Mouse (Mus musculus) left cerebral cortex, adult 2 months (tissue): ENCODE measurements around the gene Fmo3. TPM values are rescaled to one million over a fixed set of nuclear protein-coding genes. Genes with fewer than 3 reads are reported as not detected.

ENCODE experiments used
- DNase-seq, 2 experiments: peaks; one replicate each; pipeline ENCODE4 v3.0.0; 2021 to 2022; ENCODE audit warnings: low spot score in 2 of 2, mixed read lengths in 1 of 2; ENCODE audit errors: extremely low spot score in 1 of 2
- H3K27ac ChIP-seq: fragments of 200-600 bp; 2 replicates; pipeline ENCODE4 v1.8.1; 2022
- H3K4me3 ChIP-seq: fragments of 200-600 bp; 2 replicates; pipeline ENCODE4 v1.8.1; 2022
- CTCF ChIP-seq: fragments of 200-600 bp; IDR thresholded peaks from 2 replicates; pipeline ENCODE4 v1.8.1; 2022; ENCODE audit warnings: antibody characterized with exemption, mild to moderate bottlenecking, moderate library complexity
- intact Hi-C: fragments of 180-260 bp; cut with DNase I; formaldehyde crosslinking; loops from one replicate; pipeline ENCODE4 v1.15.1; 2025
- long read RNA-seq, 2 experiments: library from polyadenylated mRNA; stranded (forward); transcript quantifications; one replicate each; pipeline ENCODE4 v2.0.0; 2021; ENCODE audit warnings: borderline mapping rate in 2 of 2
- total RNA-seq, 2 experiments: library from RNA; stranded (reverse); gene quantifications; 2 replicates each; pipeline ENCODE4 v1.2.3; 2021

Gene Fmo3
- total RNA-seq, result not detected
- long read RNA-seq, experiment 1, result 0 reads
- long read RNA-seq, experiment 2, result 0 reads

DNA sequence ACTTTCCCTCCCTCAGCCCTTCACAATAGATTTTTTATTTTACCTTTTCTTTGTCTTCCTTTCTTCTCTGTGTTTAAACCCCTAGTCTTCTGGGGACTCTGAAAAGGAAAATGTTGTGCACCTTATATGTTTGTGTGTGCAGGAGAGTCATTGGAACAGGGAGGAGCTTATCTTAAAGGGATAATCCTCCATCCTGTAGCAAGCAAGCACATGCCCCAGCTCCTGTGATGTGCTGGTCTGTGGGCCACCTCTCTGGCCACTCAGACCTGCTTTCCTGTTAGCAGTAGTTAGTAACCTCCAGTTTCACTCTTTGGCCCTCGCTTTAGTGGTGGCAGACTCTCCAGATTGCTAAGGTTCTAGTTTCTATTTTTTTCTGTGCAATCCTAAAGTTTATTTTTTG, at the start of gene Fmo3:
Fmo3 (minus strand) TSS at position 101 of the 400 bp plus-strand sequence.
- no peak within 1 kb of the TSS for H3K27ac ChIP-seq
- DNase-seq, result no peak
- intact Hi-C loops, result no loop called here

GRCm38 (mm10) chr1:163023075-163023474, 38.7 kb upstream of the Fmo3 start:
- no peak overlapping the region for H3K4me3 ChIP-seq
- no peak overlapping the region for H3K27ac ChIP-seq
- intact Hi-C loops, result no loop called here
- no peak for TF ChIP-seq CTCF
- DNase-seq, result no peak

More for the DNA sequence above, at the start of gene Fmo3:
- TF ChIP-seq CTCF, result no peak
- H3K4me3 ChIP-seq, result no peak within 1 kb of the TSS

DNA sequence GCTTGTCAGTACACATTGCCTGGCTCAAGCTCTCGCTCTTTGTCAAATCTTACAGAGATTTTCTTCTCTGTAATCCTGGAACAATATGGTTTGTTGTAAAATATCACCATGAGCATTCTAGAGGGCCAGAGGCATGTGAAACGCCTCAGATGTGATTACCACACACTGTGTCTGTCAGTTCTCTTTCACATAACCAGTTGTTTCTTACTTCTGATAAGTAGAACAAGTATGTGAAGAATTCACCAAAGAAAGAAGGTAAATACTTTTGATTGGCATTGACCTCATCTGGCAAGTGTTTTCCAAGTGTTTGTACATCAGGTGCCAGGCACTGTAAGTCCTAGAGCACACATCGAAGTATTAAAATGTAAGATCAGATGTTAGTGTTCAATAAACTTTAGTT, 24.9 kb upstream of the Fmo3 start:
- Histone ChIP-seq H3K4me3 (no peak overlapping the region), H3K27ac (no peak overlapping the region)
- no peak for TF ChIP-seq CTCF
- intact Hi-C loops, result no loop called here
- DNase-seq, result no peak

- no peak for DNase-seq
- H3K27ac ChIP-seq, result no peak overlapping the region
- intact Hi-C loops, result no loop called here
- no peak for TF ChIP-seq CTCF
- no peak overlapping the region for H3K4me3 ChIP-seq
Observed at GRCm38 (mm10) chr1:163003496-163003895, 19.2 kb upstream of the Fmo3 start.

DNA sequence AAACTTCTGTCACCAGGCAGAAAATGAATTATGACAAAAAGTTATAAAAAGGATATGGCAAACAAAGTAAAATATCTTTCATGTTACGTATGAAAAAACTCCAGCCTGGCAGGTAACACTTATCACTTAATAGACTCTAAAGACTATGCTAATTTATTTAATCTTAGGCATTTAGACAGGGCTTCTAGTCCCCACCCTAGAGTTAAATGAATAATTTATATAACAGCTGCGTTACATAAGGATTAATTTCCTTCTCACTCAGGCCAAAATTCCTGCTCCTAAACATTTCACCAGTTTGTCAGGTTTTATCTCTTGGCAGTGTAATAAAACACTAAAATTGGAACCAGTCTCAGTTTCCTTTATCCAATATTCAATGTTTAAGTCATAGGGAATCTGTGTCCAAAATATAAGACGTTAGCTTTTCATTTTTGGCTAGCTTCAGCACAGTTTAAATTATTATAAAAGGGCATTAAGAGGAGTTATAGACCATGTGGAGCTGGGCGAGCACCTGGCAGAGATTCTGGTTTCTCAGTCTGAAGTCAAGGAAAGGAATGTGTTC, 17.0 kb upstream of the Fmo3 start:
- Histone ChIP-seq H3K27ac (no peak overlapping the region), H3K4me3 (no peak overlapping the region)
- DNase-seq, result no peak
- intact Hi-C loops, result no loop called here
- TF ChIP-seq CTCF, result no peak

DNA sequence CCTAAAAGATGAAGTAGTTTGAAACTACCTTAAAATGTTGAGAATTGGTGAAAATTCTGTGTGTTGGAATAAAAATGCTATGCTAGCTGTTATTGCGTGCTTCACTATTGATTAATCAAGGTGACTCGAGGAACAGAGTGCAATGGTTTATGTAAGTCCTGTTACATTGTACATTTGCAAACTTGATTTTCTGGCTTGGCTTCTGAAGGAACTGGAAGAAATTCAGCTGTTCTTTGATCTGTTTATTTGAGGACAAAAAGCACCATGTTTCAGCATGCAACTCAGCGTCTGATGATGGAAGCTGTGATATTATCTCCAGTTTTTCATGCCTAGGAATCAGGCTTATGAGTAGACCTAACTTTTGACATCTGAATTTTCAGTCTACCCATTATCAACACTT, 3.2 kb upstream of the Fmo3 start:
- H3K4me3 ChIP-seq, result no peak overlapping the region
- H3K27ac ChIP-seq, result no peak overlapping the region
- no peak for DNase-seq
- no peak for TF ChIP-seq CTCF
- intact Hi-C loops, result no loop called here

GRCm38 (mm10) chr1:162986777-162987176, 2.4 kb upstream of the Fmo3 start:
- Histone ChIP-seq H3K4me3 (no peak overlapping the region), H3K27ac (no peak overlapping the region)
- no peak for TF ChIP-seq CTCF
- intact Hi-C loops, result no loop called here
- no peak for DNase-seq

DNA sequence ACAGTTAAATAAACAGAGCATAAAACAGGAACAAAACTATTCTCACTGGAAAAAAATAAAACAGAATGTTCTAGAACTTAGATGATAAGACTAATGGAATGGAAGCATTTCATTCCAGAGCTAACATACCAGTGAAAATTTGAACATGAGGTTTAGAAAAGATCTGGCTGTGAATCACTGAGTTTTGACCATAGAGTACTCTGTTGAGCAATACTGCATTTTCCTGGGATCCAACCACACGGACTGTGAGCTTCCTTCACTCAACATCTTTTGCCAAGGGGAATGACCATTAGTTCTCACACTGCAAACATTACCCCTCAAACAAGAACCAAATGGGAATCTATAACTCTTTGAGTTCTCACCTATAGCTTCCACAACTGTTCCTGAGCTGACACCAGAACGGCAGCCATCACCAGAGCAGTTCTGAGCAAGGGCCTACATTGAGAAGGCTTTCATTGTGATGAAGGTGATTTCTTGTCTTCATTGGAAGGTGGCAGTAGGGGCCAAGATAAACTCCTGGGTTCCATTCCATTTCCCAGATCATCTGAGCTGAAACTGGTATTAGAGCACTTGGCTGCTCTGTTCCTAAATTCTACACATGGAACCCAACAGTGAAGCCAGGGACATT, 1.9 kb upstream of the Fmo3 start:
- no peak overlapping the region for H3K27ac ChIP-seq
- no peak overlapping the region for H3K4me3 ChIP-seq
- intact Hi-C loops, result no loop called here
- no peak for TF ChIP-seq CTCF
- no peak for DNase-seq

GRCm38 (mm10) chr1:162963556-162963955, 20.8 kb downstream of the Fmo3 start:
- no peak overlapping the region for H3K4me3 ChIP-seq
- intact Hi-C loops, result no loop called here
- no peak overlapping the region for H3K27ac ChIP-seq
- TF ChIP-seq CTCF, result no peak
- no peak for DNase-seq

GRCm38 (mm10) chr1:162957422-162957821, 26.9 kb downstream of the Fmo3 start:
- Histone ChIP-seq H3K27ac (no peak overlapping the region), H3K4me3 (no peak overlapping the region)
- DNase-seq, result no peak
- TF ChIP-seq CTCF, result no peak
- intact Hi-C loops, result no loop called here

DNA sequence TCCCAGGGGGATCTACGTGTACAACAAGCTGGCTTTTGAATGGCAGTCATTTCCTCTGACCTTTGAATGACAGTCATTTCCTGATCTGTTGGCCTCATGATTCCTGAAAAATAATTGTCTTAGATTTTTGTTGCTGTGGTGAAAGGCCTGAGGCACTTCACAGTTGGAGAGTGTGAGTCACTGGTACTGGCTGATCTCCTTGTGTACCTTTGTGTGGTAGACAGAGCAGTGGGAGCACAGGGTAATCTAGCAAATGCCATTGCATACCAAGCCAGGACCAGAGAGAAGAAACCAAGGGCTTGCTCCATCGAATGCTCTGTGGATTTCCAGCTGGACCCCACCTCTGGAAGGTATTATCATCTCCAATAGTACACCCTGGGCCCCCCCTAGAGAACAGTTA, 31.2 kb downstream of the Fmo3 start:
- DNase-seq, result no peak
- Histone ChIP-seq H3K4me3 (no peak overlapping the region), H3K27ac (no peak overlapping the region)
- no peak for TF ChIP-seq CTCF
- intact Hi-C loops, result no loop called here

GRCm38 (mm10) chr1:162949763-162950162, 34.6 kb downstream of the Fmo3 start:
- no peak for DNase-seq
- H3K27ac ChIP-seq, result no peak overlapping the region
- H3K4me3 ChIP-seq, result no peak overlapping the region
- TF ChIP-seq CTCF, result no peak
- intact Hi-C loops, result no loop called here

DNA sequence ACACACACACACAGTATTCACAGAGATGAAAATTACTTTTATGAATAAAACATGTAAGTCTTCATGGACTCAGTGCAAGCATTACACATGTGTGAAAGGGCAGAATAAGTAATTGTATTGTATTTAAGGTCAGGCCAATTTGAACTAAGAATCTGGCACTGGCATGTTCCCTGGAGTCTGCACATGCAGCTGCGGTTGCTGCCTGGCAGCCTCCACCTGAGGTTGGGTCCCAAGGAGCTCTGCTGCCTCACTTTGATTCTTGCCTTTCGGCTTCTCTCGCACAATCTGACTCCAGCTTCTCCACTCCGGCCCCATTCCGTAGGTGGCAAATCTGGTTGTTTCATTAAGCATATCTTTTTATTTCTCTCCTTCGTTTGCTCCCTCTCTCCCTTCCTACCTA, 36.4 kb downstream of the Fmo3 start:
- DNase-seq, result no peak
- intact Hi-C loops, result no loop called here
- no peak overlapping the region for H3K27ac ChIP-seq
- TF ChIP-seq CTCF, result no peak
- no peak overlapping the region for H3K4me3 ChIP-seq
